Mouse (Mus musculus) layer of hippocampus, adult 11-12 months (tissue): ENCODE data around the gene Ptprd.
"Not testable (repeated sequence)": the region's sequence is repeated elsewhere in the genome, so short reads cannot be mapped to it uniquely, and the experiment has no call there.

Experiments
- DNase-seq: peaks from one replicate; pipeline ENCODE4 v3.0.0; 2022; ENCODE audit warnings: low spot score

The Ptprd gene

DNA sequence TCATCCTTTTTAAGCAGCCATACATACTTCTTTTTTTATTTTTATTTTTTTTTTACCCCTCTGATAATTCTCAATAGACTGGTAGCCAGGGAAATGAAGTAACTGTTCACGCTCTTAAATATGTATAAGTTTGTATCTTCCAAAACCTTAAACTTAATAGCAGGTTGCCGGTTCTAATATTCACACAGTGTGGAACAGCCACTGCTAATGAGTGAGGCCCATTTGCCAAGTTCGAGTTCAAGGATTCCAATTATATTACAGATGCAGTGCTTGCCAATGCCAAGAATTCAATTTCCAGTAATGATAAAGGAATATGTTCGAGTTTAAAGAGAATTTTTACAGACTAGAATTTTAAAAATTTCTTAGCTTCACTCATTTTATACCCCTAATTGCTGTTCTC, 322.3 kb downstream of the Ptprd start:
- no peak for DNase-seq

GRCm38 (mm10) chr4:77880213-77880612, 331.5 kb downstream of the Ptprd start:
- no peak for DNase-seq

GRCm38 (mm10) chr4:77861269-77861668, 350.5 kb downstream of the Ptprd start:
- no peak for DNase-seq

- DNase-seq = not testable (repeated sequence)
These were observed 414.4 kb downstream of the Ptprd start for GRCm38 (mm10) chr4:77797391-77797790.

- DNase-seq = no peak
These were observed 434.5 kb downstream of the Ptprd start for GRCm38 (mm10) chr4:77777237-77777636.

DNA sequence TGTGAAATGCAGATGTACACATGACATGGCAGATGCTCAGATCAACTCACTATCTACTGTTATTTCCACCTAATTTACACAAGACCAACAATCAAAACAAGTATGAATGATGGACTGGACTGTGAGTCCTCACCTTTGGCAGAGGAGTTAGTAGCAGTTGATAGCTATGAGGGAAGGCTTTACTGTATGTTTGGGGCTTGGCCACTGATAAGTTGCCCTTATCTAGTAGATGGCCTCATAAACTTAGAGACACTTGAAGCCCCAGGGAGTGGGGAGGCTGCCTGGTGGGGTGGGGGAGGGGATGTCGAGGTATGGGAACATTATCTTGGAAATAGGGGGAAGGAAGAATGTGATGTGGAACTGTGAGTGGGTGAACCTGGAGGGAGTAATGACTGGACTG, 448.0 kb downstream of the Ptprd start:
- DNase-seq = no peak

GRCm38 (mm10) chr4:77743391-77743790, 468.4 kb downstream of the Ptprd start:
- DNase-seq = no peak

DNA sequence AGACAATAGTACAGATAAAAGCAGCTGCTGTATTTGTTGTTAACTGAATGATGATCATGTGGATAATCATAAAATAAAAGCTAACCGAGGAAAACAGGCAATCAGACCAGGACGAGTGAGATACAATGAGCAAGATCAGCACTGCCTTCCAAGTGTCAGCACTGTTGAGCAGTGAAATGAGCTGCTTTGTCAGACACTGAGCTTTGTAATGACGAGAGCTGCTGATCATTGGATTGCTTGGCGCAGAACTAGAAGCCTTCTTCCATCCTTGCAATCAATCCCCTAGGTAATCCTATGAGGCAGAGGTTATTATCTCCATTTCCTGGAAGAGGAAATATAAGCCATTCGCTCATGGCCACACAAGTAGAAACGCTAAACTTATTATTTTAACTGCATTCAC, 489.9 kb downstream of the Ptprd start:
- DNase-seq = no peak

DNA sequence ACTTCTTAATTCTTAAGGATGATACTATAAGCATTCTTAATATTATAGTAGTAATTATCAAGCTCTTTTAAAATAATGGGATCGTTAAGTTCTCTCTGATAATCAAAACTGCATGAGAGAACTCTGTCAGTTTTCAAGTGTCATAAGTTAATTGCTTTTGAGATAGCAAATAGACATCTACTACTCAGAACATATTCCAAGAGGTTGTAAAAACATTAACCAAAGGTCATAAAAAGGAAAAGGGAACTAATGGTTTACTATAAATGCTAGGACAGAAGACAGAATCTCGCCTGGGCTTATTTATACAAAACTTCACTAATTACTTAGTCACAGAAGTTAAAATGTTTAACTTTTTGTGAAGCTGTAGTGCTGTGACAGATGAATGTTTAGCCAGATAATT, 494.0 kb downstream of the Ptprd start:
- no peak for DNase-seq

GRCm38 (mm10) chr4:77710231-77710630, 501.5 kb downstream of the Ptprd start:
- DNase-seq = no peak

- DNase-seq = no peak
These were observed 513.5 kb downstream of the Ptprd start for GRCm38 (mm10) chr4:77698294-77698693.

DNA sequence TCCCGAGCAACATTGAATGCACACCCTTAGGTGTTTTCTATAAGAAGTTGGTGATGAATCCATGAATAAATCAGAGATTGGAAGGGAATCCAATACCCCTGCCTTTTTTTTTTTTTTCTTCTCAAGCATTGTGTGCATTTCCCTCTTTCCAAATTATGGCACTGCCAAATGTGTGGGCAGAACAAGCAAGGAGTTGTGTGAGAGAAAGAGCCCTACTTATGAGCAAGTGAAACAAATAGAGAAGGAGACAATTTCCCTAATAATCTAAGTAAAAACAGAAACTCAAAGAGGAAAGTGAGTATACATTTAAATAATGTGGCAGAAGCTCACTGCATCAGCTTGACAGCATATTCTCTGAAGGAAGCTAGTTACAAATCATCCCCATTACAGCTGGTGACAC, 536.0 kb downstream of the Ptprd start:
- DNase-seq = no peak

- no peak for DNase-seq
These were observed 547.0 kb downstream of the Ptprd start for GRCm38 (mm10) chr4:77664761-77665160.

DNA sequence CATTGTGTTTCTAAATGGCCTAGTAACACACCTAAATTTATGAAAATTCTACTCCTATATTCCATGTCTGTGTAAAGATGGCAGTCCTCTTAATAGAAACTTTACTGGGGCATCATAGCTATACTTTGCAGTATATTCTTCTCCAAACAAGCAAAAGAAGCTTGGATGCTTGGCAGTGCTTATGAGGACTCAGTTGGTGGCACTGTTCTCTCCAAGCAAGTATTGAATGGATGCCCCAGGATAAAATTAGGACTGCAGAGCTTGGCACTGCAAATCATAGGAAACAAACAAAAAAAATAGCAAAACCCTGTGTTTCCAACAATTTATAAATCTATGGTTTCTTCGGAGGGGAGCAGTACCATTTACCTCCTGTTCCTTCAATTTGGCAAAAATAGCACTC, 549.5 kb downstream of the Ptprd start:
- DNase-seq = no peak

- no peak for DNase-seq
These were observed 556.1 kb downstream of the Ptprd start for GRCm38 (mm10) chr4:77655669-77656068.

DNA sequence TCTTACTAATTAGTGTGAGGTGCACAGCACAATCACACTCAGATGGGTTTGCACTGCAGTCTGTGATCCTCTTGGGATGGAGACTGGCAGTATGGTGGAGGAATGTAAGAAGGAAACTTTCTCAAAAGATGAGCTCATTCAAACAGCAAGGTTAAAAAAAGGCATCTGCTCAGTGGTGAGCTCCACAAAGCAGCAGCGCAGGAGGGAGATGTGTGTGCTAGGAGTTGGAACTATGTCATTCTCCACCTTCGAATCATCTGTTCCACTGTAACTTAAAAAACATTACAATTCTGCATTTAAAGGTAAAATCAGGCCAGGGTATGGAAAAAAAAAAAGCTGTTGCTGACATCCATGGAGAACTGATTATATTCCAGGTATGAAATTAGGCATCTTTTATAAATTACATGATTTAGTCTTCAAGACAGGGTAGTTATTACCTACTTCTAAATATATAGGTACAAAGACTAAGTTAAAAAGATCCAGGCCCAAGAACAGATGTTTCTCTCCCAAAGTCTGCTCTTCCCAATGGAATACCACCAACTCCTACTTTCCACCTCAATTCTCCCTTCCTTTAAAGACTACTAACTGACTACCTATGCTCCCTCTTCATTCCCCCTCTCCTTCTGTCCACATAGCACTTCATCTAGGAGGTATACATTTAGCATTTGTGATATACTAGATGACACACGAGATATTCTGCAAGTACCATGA, 562.0 kb downstream of the Ptprd start:
- DNase-seq = peak; percentile 23

- DNase-seq = no peak
These were observed 562.9 kb downstream of the Ptprd start for GRCm38 (mm10) chr4:77648911-77649310.

DNA sequence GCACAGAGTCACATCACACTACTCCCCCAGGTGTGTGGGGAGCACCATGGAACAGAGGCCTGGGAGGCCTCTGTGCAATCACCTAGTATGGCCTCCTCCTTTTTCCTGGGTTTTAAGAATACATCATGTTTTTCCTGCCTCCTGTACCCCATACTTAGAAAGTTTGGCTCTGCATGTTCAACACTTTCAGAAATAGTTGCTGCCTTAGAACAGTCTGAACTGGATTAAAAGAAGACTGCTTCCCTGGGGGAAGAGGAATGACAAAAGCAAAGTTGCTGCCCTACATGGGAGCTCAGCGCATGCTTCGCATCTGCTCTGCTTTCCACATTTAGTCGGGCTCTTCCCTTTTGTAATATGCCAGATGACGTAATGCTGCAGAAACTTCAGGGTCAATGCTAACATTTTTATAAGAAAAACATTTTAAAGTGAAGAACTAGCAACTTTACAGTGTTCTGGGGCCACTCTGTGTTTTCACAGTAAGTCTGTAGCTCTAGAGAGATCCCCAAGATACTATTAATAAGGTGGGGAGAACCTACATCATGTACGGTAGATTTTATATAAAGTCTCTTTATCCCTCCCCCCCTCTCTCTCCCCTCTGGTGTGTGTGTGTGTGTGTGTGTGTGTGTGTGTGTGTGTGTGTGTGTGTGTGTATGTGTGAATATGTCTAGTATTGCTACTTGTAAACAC, 564.2 kb downstream of the Ptprd start:
- DNase-seq = peak; percentile 19

DNA sequence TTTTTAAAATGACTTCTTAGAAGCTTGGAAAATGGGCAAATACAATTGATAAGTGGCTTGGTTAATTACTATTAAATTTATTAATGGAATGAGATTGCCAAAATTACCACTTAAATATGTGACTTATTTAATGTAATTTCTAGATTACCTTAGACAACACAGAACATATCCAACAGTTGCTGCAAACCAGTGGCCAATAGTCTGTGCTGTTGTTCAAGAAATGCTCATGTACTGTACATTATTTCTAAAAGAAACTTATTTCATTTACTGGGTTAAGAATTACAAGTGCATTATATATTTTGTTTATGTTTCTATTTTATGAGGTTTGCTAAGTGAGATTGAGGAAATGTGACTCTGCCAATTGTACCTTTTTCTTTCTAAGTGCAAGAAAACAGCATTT, 567.3 kb downstream of the Ptprd start:
- DNase-seq = peak; percentile 23

- DNase-seq = peak; percentile 21
These were observed 571.7 kb downstream of the Ptprd start for GRCm38 (mm10) chr4:77640022-77640421.

GRCm38 (mm10) chr4:77613129-77613528, 598.6 kb downstream of the Ptprd start:
- no peak for DNase-seq

DNA sequence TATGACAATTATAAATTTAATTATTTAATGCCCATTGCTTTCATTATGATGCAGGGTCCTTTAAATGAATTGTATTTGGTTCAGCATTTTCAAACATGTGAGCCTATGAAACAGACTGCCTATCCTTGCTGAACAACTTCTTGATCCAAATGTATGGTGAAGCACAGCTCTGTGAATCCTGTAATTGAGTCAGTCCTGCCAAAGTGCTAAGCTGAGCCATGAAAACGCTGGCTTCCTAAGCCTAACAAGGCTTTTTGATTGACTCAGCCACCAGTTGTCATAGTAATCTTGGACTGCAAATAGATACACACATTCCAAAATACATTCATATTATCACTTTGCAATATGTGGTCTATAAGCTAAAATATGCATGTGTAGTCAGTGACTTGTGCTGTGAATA, 625.1 kb downstream of the Ptprd start:
- peak; percentile 20 for DNase-seq

- DNase-seq = no peak
These were observed 625.5 kb downstream of the Ptprd start for GRCm38 (mm10) chr4:77586222-77586621.
